Mouse (Mus musculus) G1E (cell line): Measurements from ENCODE around the gene Sdhd.

ENCODE experiments used
- CTCF ChIP-seq: IDR thresholded peaks from 2 replicates; pipeline ENCODE4 v1.5.1; 2012; ENCODE audit warnings: low read depth, low read length, inconsistent platforms, mixed read lengths
- GATA1 ChIP-seq: IDR thresholded peaks from 2 replicates; pipeline ENCODE4 v1.6.1; 2012; ENCODE audit warnings: borderline replicate concordance, low read length, inconsistent platforms, mixed read lengths
- GATA2 ChIP-seq: IDR thresholded peaks from 2 replicates; pipeline ENCODE4 v1.6.1; 2012; ENCODE audit warnings: low read depth, low read length, inconsistent platforms, borderline replicate concordance
- POLR2AphosphoS5 ChIP-seq: IDR thresholded peaks from 2 replicates; pipeline ENCODE4 v1.6.1; 2012; ENCODE audit warnings: low read depth, low read length, inconsistent platforms; ENCODE audit not compliant: insufficient replicate concordance
- TAL1 ChIP-seq: conservative IDR thresholded peaks from 2 replicates; pipeline ENCODE4 v1.6.1; 2012; ENCODE audit warnings: low read depth, low read length, inconsistent platforms, mixed read lengths

GRCm38 (mm10) chr9:50632016-50632688 lies 28.5 kb upstream of the Sdhd start:
- TF ChIP-seq CTCF (no peak), TAL1 (no peak), POLR2AphosphoS5 (no peak), GATA1 (no peak), GATA2 (no peak)
